Mouse (Mus musculus): ENCODE measurements at regions not wholly inside any gene's neighbourhood (a gene's known extent, or its start where the extent isn't known, plus 50 kb on each side); places are given as distances from the start of the nearest gene placed in this dataset.

DNA sequence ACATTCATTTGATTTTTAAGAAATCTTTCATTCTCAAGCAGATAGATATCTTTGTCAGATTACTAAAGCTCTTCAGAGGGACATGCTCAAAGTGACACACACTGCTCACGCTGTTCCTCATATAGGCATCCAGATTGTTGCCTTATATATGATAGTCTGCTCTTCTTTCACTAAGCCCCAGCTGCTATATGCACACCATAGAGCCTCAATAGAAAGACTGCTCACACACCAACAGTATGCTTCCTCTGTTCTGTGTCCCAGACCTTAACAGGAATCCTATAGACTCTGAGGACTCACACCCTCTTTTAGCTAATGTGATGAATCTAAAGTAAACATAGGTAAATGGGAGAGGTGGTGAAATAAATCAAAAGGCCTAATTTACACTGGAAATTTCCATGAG lies 561.8 kb downstream of the Smarca1 start:
- DNase-seq (ENCODE audit: low read depth, low spot score): no peak

DNA sequence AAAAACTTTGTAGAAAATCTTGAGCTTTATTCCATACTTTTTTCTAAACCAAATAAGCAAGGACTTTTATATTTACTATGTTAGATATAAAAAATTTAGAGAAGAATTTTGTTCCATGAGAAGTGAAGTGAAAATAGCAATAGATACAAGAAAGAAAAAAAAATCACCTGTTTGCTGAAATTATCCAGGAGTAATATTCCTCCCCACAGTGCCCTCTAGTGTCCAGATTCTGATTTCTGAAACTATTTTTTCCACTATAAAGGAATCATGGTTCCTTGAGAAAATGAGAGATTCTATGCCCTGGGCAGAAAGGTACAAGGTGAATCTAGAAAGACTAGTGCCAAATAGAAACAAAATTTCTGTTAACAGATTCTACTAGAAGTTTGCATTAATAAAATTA lies 564.0 kb downstream of the Smarca1 start:
- DNase-seq (ENCODE audit: low read depth, low spot score): no peak

DNA sequence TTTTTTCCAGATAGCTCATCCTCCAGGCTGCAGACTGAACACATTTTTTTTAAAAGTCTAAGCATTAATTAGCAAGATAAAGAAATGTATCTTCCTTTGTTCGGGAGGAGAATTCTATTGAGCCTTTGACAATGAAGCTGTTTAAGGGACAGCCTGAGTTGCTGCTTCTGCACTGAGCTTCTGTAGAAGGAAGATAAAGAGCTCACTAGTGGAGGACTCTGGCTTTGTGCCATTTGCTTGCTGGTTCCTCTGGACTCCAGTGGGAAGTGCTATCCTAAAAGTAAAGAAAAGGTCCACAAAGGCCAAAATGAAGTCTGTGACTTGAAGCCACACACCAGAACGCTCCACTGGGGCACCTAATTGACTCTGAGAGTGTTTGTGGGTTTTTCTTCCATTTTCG lies 577.0 kb downstream of the Smarca1 start:
- peak; percentile 18 for DNase-seq (ENCODE audit: low read depth, low spot score)

DNA sequence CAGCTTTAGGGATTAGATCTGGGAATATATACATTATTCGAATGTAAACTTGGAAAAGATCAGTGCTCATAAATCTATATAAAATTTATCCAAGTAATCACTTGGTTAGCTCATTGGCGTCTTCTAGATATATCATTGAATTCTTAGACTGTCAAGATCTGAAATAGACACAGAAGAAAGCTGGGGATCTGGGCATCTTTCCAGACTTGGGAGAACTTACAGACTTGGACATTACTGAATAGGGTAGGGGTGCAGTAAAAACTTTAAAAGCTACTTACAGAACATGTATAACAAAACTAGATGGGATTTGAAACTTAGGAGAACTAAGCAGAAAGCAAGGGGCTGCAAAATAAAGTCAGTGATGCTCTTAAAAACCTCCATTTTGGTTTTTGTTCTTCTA lies 585.6 kb downstream of the Smarca1 start:
- no peak for DNase-seq (ENCODE audit: low read depth, low spot score)

DNA sequence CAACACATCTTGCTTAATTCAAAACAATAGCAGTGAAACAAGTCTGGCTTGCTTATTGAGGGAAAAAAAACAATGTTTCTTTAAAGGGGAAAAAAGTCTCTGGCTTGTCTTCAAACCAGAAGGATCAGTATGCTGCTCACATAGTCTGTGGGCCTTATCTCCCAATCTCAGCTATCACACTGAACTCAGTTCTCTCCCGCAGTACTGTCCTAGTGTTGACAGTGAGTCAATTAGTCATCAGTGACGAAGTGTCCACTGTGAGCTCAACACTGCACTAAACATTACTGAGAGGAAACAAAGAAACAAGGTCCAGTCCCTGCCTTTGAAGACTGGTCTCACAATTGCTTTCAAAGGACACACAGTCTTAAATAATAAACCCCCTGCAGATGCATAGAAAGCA lies 589.2 kb downstream of the Smarca1 start:
- no peak for DNase-seq (ENCODE audit: low read depth, low spot score)

DNA sequence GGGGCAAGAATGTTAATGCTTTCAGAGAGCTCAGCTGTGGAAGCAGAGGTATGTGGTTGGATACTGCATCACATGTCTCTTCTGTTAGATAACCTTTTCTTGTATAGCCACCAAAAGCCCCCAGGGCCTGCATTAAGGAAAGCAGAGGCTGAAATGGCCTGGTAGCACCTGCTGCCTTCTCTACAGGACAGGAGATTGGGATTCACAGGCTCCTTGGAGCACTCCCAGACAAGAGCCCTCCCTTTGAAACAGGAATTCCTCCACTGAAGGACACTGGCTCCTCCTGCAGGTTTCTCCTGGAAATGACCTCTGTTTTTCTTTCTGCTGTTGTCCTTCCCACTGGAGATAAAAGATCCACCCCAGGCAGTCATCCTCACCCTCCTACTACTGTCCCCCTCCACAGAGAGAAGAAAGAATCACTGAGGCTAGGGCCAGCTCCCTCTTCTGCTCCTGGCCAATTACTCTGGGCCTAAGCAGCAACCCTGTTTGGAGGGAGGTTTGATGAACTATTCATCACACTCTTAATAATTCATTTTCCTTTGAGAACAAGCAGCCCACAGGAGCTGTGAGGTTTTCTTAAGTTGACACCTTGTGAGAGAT lies 600.1 kb downstream of the Smarca1 start:
- DNase-seq (ENCODE audit: low read depth, low spot score): peak; percentile 36
